Mouse (Mus musculus) urinary bladder, postnatal 14 days (tissue): ENCODE measurements around the gene Chrm4.

ENCODE experiments used
- DNase-seq: peaks from one replicate; pipeline ENCODE4 v3.0.0; 2021; ENCODE audit warnings: low spot score

Gene Chrm4

GRCm38 (mm10) chr2:91963443-91963932, 36.4 kb downstream of the Chrm4 start:
- peak; percentile 97 for DNase-seq

GRCm38 (mm10) chr2:91964610-91965204, 37.7 kb downstream of the Chrm4 start:
- no peak for DNase-seq

GRCm38 (mm10) chr2:91965417-91965816, 38.4 kb downstream of the Chrm4 start:
- peak; percentile 75 for DNase-seq

- DNase-seq, result no peak
Observed at GRCm38 (mm10) chr2:91966367-91966766, 39.3 kb downstream of the Chrm4 start.

DNA sequence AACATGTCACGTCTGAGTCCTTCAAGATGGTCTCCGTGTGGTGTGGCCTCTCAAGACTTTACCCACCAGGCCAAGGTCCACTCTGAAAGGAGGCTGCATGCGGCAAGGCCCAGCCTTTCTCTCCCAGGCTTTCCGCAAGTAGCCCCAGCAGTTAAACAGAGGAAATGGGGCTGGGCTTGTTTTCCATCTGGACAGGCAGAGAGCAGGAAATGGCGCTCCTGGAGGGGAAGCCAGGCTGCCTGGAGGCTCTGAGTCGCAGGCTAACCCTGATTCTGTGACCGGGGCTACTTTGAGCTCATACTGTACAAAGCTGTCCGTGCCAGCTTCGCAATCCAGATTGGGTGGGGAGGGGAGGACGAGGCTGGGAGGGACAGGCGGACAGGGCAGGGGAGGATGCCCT, 40.9 kb downstream of the Chrm4 start:
- no peak for DNase-seq

GRCm38 (mm10) chr2:91971231-91972097, 44.4 kb downstream of the Chrm4 start:
- DNase-seq, result no peak

GRCm38 (mm10) chr2:91972121-91972566, 45.1 kb downstream of the Chrm4 start:
- DNase-seq, result no peak

DNA sequence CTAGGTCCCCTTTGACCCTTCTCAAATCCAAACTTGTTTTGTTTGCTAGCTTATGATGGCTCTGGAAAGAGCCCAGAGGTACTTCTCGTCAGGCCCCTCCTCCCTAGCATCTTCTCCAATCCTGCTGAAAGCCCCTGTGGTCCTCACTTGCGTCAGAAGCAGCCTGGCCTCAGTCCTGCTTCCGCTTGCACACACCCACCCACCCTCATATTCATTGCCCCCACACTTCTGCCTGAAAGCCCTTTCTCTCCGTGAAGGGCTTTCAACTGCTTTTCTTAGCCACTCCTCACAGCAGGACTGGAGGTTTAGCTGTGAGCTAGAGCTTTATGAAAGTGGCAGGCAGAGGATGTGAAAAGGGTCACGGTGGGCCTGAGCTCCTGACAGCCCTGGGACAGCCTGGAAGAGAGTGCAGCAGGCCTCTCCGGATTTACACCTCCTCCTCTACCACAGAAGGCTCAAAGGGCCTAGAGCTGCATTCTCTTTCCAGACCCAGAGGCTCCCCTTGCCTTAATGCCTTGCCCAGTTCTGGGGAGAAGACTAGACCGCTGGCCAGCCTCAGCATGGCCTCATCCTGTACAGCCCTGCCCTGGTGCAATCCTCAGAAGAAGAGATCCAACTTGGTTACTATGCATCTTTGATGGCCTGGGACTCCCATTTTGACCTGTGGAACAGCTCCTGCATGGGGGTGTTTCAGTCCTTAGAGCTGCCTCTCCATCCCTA, 46.5 kb downstream of the Chrm4 start:
- DNase-seq, result no peak

- no peak for DNase-seq
Observed at GRCm38 (mm10) chr2:91975581-91976541, 48.8 kb downstream of the Chrm4 start, which contains the start of gene Dgkz. TSS of gene Dgkz (minus strand) at chr2:91975864.

GRCm38 (mm10) chr2:91977960-91978359, 50.9 kb downstream of the Chrm4 start:
- DNase-seq, result no peak
